Mouse (Mus musculus): ENCODE results near the gene Bnip2.

- TF ChIP-seq CTCF (conservative IDR thresholded peaks at IDR 0.05; ENCODE audit: low read length) (peak; percentile 50), POU5F1 (IDR thresholded peaks at IDR 0.05; ENCODE audit: borderline replicate concordance, low read length) (no peak)
Observed at GRCm38 (mm10) chr9:69987579-69987978, 1.7 kb upstream of the Bnip2 start.
